Mouse (Mus musculus) kidney, postnatal 10 days (tissue): ENCODE data around the gene Ppp2r2c.

Experiments
- DNase-seq: peaks from one replicate; pipeline ENCODE4 v3.0.0; 2021; ENCODE audit warnings: mixed read lengths

The Ppp2r2c gene

GRCm38 (mm10) chr5:36988781-36989624 lies 120.7 kb downstream of the Ppp2r2c start, which contains the start of gene Wfs1:
Gene Wfs1 (minus strand): TSS chr5:36989205.
- DNase-seq = peak; percentile 99

GRCm38 (mm10) chr5:36989625-36989977 lies 121.3 kb downstream of the Ppp2r2c start:
- no peak for DNase-seq

- no peak for DNase-seq
Measured at GRCm38 (mm10) chr5:36990196-36990595, 121.9 kb downstream of the Ppp2r2c start.

GRCm38 (mm10) chr5:36990631-36991350 lies 122.5 kb downstream of the Ppp2r2c start:
- peak; percentile 47 for DNase-seq

- no peak for DNase-seq
Measured at GRCm38 (mm10) chr5:36996410-36996809, 128.1 kb downstream of the Ppp2r2c start.

- DNase-seq = no peak
Measured at GRCm38 (mm10) chr5:36997996-36998395, 129.7 kb downstream of the Ppp2r2c start.

GRCm38 (mm10) chr5:37001002-37001401 lies 132.7 kb downstream of the Ppp2r2c start:
- no peak for DNase-seq

- DNase-seq = peak; percentile 85
Measured at GRCm38 (mm10) chr5:37002001-37002400, 133.7 kb downstream of the Ppp2r2c start.
